Mouse (Mus musculus) stomach, postnatal 0 days (tissue): ENCODE measurements around the gene Cirbp. TPM values are rescaled to one million over a fixed set of nuclear protein-coding genes. Genes with fewer than 3 reads are reported as not detected.

Experiments used
- ATAC-seq: fragments of 200-750 bp; cut with Nextera tagmentation; 2 replicates; pipeline ENCODE4 v1.8.0; 2017; ENCODE audit not compliant: low FRiP score, low TSS enrichment
- DNase-seq: peaks from one replicate; pipeline ENCODE4 v3.0.0-alpha.2; 2016; ENCODE audit warnings: low spot score
- H3K27ac ChIP-seq: fragments of 300-500 bp; sonication (generic); replicated peaks from 2 replicates; pipeline ENCODE4 v1.5.1; 2014; ENCODE audit warnings: mild to moderate bottlenecking, control low read depth
- H3K27me3 ChIP-seq: fragments of 300-500 bp; sonication (generic); 2 replicates; pipeline ENCODE4 v1.6.1; 2014; ENCODE audit warnings: low read length; ENCODE audit not compliant: control insufficient read depth, insufficient read depth
- H3K36me3 ChIP-seq: fragments of 300-500 bp; sonication (generic); 2 replicates; pipeline ENCODE4 v1.6.1; 2014; ENCODE audit warnings: low read length, mixed read lengths; ENCODE audit not compliant: control insufficient read depth, insufficient read depth
- H3K4me1 ChIP-seq: fragments of 300-500 bp; sonication (generic); replicated peaks from 2 replicates; pipeline ENCODE4 v1.6.1; 2014; ENCODE audit warnings: antibody characterized with exemption; ENCODE audit not compliant: control insufficient read depth, insufficient read depth
- H3K4me2 ChIP-seq: fragments of 300-500 bp; sonication (generic); replicated peaks from 2 replicates; pipeline ENCODE4 v1.6.1; 2014; ENCODE audit warnings: low read depth, mild to moderate bottlenecking, control low read depth, moderate library complexity
- H3K4me3 ChIP-seq: fragments of 300-500 bp; sonication (generic); 2 replicates; pipeline ENCODE4 v1.5.1; 2014; ENCODE audit warnings: low read depth, low read length, control low read depth
- H3K9ac ChIP-seq: fragments of 300-500 bp; sonication (generic); 2 replicates; pipeline ENCODE4 v1.6.1; 2014; ENCODE audit warnings: mild to moderate bottlenecking, low read length, control low read depth, mixed read lengths
- H3K9me3 ChIP-seq: fragments of 300-500 bp; sonication (generic); 2 replicates; pipeline ENCODE4 v1.6.1; 2016; ENCODE audit warnings: low read length; ENCODE audit not compliant: control insufficient read depth
- CTCF ChIP-seq: IDR thresholded peaks from 2 replicates; pipeline ENCODE4 v1.5.1; 2016; ENCODE audit warnings: antibody characterized with exemption, low read depth, mild to moderate bottlenecking, moderate library complexity
- EP300 ChIP-seq: optimal IDR thresholded peaks from 2 replicates; pipeline ENCODE3; 2016; ENCODE audit warnings: antibody characterized with exemption
- WGBS: fragments of 180-500 bp; shearing (Covaris S2); extraction: QIAGEN DNeasy Blood & Tissue Kit; methylation state at CpG from one replicate; pipeline ENCODE4 v1.1.7; 2014; 5-methylcytosine and 5-hydroxymethylcytosine counted together
- polyA plus RNA-seq: library from polyadenylated mRNA; unstranded; fragments of >200 nt; fragmentation: Nextera tagmentation; extraction: Ambion mirVana; gene quantifications from 2 replicates; pipeline ENCODE4 v1.2.1, GENCODE M21; 2015

Gene Cirbp
- polyA plus RNA-seq, 1 experiment from 2014 or later, result 237 TPM

GRCm38 (mm10) chr10:80186649-80187048 lies 20.9 kb downstream of the Cirbp start:
- no peak overlapping the region for H3K4me3 ChIP-seq
- no peaks in the 10 kb centered on the region for H3K4me1 ChIP-seq
- no peaks in the 10 kb centered on the region for H3K36me3 ChIP-seq
- WGBS, result 56% methylated on average over 24 of the region's 27 CpGs
- H3K27me3 ChIP-seq, result 0 out of 2 replicates have a peak, but pooled peaks cover 3% of the 10 kb centered on the region
- no peak overlapping the region for H3K27ac ChIP-seq
- TF ChIP-seq EP300 (no peak), CTCF (no peak)
- no peaks in the 10 kb centered on the region for H3K9me3 ChIP-seq
- H3K9ac ChIP-seq, result no peak overlapping the region
- no peak for ATAC-seq
- H3K4me2 ChIP-seq, result no peak overlapping the region
- no peak for DNase-seq

GRCm38 (mm10) chr10:80187739-80188138 lies 22.0 kb downstream of the Cirbp start:
- TF ChIP-seq CTCF, result no peak
- no peak for TF ChIP-seq EP300
- WGBS, result 93% methylated on average over 10 of the region's 10 CpGs

GRCm38 (mm10) chr10:80188453-80189024 lies 22.8 kb downstream of the Cirbp start:
- Histone ChIP-seq H3K4me1 (no peaks in the 10 kb centered on the region), H3K27me3 (0 out of 2 replicates have a peak, but pooled peaks cover 3% of the 10 kb centered on the region), H3K4me2 (no peak overlapping the region), H3K27ac (no peak overlapping the region), H3K36me3 (no peaks in the 10 kb centered on the region), H3K9me3 (no peaks in the 10 kb centered on the region), H3K9ac (no peak overlapping the region), H3K4me3 (no peak overlapping the region)
- DNase-seq (no peak), ATAC-seq (no peak)
- 81% methylated on average over 15 of the region's 15 CpGs for WGBS
- no peak for TF ChIP-seq CTCF
- no peak for TF ChIP-seq EP300

More at GRCm38 (mm10) chr10:80187739-80188138, 22.0 kb downstream of the Cirbp start:
- no peak for DNase-seq
- Histone ChIP-seq H3K9ac (no peak overlapping the region), H3K27me3 (0 out of 2 replicates have a peak, but pooled peaks cover 3% of the 10 kb centered on the region), H3K4me1 (no peaks in the 10 kb centered on the region), H3K4me3 (no peak overlapping the region), H3K36me3 (no peaks in the 10 kb centered on the region), H3K27ac (no peak overlapping the region), H3K4me2 (no peak overlapping the region), H3K9me3 (no peaks in the 10 kb centered on the region)
- ATAC-seq, result no peak

- Histone ChIP-seq H3K36me3 (no peaks in the 10 kb centered on the region), H3K27me3 (0 out of 2 replicates have a peak, but pooled peaks cover 3% of the 10 kb centered on the region), H3K4me3 (peak overlapping the region; percentile 40), H3K4me2 (peak overlapping the region; percentile 65), H3K27ac (no peak overlapping the region), H3K4me1 (no peaks in the 10 kb centered on the region), H3K9ac (no peak overlapping the region), H3K9me3 (no peaks in the 10 kb centered on the region)
- TF ChIP-seq CTCF (no peak), EP300 (no peak)
- ATAC-seq (no peak), DNase-seq (no peak)
- 24% methylated on average over 21 of the region's 21 CpGs for WGBS
Measured at GRCm38 (mm10) chr10:80189999-80190398, 24.2 kb downstream of the Cirbp start.

- WGBS, result 2% methylated on average over 45 of the region's 48 CpGs
- TF ChIP-seq CTCF (no peak), EP300 (no peak)
- H3K36me3 ChIP-seq, result no peaks in the 10 kb centered on the region
- H3K4me2 ChIP-seq, result peak overlapping the region; percentile 65
- peak overlapping the region; percentile 40 for H3K4me3 ChIP-seq
- H3K9me3 ChIP-seq, result no peaks in the 10 kb centered on the region
- no peaks in the 10 kb centered on the region for H3K4me1 ChIP-seq
- no peak overlapping the region for H3K27ac ChIP-seq
- DNase-seq (peak; percentile 52), ATAC-seq (peak; percentile 51; the same call in 1 of the 2 replicates)
- H3K27me3 ChIP-seq, result 0 out of 2 replicates have a peak, but pooled peaks cover 3% of the 10 kb centered on the region
- H3K9ac ChIP-seq, result peak overlapping the region; percentile 50; the same call in 1 of the 2 replicates
Measured at GRCm38 (mm10) chr10:80190491-80191051, 24.8 kb downstream of the Cirbp start.

- Histone ChIP-seq H3K9me3 (no peaks in the 10 kb centered on the region), H3K36me3 (no peaks in the 10 kb centered on the region), H3K27me3 (0 out of 2 replicates have a peak, but pooled peaks cover 3% of the 10 kb centered on the region), H3K4me2 (no peak overlapping the region), H3K27ac (no peak overlapping the region), H3K4me3 (no peak overlapping the region), H3K9ac (no peak overlapping the region), H3K4me1 (no peaks in the 10 kb centered on the region)
- WGBS, result 89% methylated on average over 6 of the region's 6 CpGs
- no peak for DNase-seq
- TF ChIP-seq EP300, result no peak
- TF ChIP-seq CTCF, result no peak
- ATAC-seq, result no peak
Measured at GRCm38 (mm10) chr10:80193976-80194375, 28.2 kb downstream of the Cirbp start.
